Mouse (Mus musculus) left cerebral cortex, adult 18-20 months (tissue): ENCODE results near the gene Lsamp. TPM values are rescaled to one million over a fixed set of nuclear protein-coding genes. Genes with fewer than 3 reads are reported as not detected.

Source experiments
- DNase-seq, 2 experiments: peaks; one replicate each; pipeline ENCODE4 v3.0.0; 2021 to 2022; ENCODE audit warnings: low spot score in 2 of 2, mixed read lengths in 1 of 2
- microRNA-seq, 2 experiments: library from miRNA; unstranded; fragments of <30 nt; microRNA quantifications; one replicate each; pipeline ENCODE4 v1.2.0; 2021
- total RNA-seq, 2 experiments: library from RNA; stranded (reverse); gene quantifications; 2 replicates each; pipeline ENCODE4 v1.2.3; 2021

The Lsamp gene
- total RNA-seq, 2 experiments from 2014 or later, result 200 to 230 TPM

DNA sequence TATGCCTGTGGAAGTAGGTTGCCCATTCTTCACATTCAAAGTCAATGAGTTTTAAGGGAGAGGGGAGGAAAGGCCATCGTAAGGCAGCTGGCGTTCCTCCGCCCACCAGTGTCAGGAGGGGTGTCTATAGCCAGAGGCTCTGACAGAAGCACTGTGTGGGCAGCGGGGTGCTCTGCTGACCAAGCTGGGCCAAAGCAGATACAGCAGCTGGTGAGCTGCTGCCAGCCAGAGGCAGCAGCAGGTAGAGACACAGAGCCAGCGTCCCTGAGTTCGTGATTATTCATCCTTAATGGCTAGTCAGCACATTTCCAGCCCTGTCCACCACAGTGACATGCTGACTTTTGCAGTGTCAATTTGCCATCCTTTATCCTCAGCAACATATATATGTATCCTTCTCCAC, 2163.0 kb downstream of the Lsamp start:
- DNase-seq, result no peak

DNA sequence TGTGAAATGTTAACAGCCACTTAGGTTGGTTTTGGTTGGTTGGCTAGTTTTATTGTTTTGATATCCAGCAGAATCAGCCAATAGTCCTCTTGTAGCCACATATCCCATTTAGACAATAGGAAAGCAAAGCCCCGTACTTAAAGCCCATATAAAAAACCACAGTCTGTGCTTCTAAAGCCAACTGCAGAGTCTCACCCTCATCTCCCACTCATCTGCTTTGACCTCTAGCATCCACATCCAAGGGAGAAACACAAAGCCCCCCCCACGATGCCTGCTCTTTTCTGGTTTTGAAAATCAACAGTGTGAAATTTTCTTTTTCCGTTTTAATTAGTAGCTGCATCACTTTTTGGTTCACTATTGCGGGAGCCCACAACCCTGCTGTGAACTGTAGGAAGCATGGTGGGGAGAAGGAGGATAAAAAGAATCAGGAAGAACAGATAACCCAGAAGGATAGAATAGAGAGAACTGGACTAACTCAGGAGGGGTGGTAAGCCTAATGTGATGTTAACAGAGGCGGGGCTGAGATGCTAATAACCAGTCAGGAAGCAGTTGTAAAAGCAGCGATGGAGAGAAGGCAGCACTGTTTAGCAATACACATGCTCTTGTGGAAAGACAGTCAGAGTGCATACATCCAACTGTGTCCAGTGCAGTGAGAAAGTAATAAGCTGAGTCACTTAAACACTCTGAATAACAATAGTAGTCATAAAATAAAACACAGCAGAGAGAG, 2165.2 kb downstream of the Lsamp start:
- DNase-seq, result no peak

DNA sequence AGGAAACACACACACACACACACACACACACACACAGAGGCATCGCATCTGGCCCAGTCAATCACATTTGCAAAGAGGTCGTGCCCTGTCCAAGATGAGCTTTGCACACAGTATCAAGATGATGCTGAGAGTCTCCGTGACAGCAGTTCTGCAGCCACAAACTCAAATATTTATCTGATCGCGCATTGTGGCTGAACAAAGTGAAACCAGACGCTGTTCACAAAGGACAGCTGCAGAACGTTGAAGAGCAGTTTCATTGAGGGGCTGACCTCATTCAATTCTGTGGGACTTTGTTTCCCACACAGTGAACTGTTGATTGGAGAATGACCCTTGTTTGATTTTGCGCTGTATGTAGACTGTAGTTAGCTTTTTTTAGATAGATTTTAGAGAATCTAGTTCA, 2168.5 kb downstream of the Lsamp start:
- no peak for DNase-seq

DNA sequence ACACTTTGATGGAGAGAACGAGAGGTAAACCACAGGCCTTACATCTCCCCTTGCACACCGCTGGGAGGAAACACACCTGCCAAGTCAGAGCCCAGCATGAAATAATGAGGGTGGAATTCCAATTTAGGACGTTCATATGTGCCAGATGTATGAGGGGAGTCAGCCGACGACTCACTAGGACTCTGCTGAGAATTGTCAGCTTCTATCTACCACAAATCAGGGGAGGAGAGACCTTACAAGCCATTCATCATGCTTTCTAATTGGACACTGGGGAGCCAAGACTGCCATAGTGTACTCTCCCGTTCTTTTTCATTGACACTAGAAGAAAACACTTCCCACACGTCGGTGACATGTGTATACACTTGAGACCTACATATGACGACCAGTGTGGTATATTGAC, 2173.7 kb downstream of the Lsamp start:
- DNase-seq, result no peak

DNA sequence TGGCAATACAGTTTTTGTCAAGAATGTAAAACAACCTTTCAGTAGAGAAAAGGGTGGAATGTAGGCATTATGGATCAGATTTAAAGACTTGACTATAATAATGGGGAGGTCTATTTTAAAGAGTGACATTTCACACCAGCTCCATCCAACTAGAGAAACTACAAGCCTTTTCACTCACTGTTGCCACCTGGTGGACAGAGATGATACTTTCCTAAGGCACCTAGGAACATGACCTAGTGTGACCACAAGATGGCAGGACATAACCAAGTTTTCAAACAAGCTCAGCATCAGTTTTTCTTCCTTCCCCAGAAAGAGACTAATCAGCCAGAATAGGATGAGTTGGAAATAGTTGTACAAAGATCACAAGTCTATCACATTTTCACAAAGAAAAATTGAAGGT, 2180.8 kb downstream of the Lsamp start:
- peak; percentile 85 to 89 for DNase-seq

DNA sequence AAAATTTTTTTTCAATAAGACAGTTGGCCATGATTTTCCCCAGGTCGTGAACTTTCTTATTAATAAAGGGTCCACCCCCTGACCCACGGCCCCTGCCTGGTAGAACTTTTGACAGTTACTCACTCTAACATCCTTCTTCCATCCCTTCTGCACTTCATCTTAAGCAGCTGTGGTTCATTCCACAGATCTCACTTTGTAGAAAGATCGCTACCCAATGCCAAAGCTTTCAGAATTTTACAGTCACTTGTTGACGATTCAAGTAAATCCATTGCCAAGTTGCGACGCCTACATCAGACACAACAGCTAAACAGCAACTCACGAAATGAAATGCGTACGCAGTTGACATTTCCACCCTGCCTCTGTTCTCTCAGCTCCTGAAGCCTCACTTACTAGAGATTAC, 2184.1 kb downstream of the Lsamp start:
- DNase-seq, result no peak

DNA sequence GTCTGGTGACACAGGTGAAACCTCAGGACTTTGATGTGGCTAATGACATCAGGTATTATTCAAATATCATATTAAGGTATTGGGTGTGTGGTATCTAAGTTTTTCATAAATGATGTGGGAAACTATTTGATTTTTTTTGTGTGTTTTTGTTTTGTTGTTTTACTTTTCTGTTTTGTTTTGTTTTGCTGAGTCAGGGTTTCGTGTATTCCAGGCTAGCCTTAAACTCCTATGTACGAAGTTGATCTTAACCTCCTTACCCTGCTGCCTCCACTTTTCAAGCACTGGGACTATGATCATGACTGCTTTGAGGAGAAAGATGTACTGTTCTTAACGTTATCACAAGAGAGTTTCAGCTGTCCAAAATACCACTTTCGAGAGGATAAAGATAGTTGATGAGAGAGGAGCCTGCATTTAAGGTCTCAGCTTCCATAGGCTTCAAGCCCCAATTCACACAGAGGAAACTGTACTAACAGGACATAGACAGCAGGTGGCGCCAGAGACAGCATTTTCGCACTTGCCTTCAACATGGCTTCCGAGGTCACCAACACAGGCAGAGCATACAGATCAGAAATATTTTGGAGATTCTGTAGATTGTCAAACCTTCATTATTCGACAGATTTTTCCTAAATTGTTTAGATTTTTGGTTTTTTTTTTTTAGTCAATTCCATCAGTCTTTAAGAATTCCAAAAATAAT, 2185.4 kb downstream of the Lsamp start:
- DNase-seq, result peak; percentile 85 to 87

DNA sequence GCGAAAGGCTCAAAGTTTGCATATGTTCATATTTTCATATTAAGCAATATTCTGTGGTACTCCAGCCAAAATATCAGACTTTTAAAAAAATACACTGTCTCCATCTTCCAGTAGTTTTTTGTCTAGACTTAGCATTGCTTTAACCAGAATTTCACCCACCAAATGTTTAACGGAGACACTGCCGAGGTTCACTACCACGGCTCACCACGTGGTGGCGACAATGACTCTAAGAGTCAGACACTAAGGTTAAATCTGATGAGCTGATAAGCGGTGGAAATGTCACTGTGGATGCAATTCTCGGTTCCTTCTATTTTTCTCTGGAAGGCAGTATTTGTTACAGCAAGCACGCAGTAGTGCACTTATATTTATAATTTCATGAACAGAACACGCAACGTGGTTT, 2188.3 kb downstream of the Lsamp start:
- DNase-seq, result peak; percentile 87 to 95

DNA sequence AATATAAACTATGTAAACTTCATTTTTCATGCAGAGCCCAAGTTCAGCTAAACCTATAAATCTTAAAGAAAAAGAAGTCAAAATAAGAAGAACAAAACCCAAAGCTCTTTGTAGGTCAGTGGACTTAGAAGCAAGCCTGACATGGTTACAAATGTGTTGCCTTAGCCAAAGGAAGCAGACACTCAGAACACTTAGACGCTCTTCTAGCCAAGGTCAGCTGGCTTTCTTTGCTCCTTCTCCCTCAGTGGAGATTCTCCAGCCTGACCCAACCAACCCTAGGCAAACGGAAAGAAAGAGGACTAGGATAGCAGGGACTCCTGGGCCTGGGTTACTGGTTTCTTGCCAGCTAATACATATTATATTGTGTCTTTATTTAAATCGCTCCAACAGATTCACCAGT, 2194.7 kb downstream of the Lsamp start:
- DNase-seq, result no peak

DNA sequence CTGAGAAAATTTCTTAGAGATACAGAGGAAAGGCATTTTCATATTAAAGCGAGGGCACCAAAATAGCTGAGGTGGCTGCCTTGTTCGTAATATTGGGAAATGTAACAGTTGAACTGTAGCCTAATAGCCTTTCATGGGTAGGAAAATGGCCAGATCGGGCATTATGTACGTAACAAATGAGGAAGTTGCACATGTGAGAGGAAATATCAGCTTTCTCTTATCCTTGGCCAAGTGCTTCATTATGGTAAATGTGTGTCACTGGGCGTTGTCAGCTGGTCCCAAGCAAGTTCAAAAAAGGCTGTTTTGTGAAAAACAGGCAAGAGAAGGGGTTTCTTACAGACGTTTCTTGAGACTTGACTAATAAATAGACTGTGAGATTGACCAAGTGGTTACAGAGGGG, 2195.9 kb downstream of the Lsamp start:
- no peak for DNase-seq

DNA sequence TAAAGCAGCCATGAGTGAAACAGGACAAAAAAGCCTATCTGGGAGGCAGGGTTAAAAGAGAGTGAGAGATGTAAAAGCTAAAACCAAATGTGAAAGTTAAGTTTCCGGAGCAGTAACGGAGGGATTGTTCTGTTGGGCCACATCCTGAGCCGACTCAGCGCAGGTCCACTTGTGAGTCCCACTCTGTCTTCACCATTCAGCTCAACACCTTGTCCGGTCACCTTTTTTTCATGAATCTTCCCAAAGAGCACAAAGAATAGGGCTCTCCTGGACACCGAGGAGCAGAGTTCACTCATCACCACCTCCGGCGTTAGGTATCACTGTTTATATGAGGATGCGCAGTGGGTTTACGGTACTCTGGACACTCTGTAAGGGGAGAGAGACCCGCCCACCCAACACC, 2196.3 kb downstream of the Lsamp start:
- no peak for DNase-seq

DNA sequence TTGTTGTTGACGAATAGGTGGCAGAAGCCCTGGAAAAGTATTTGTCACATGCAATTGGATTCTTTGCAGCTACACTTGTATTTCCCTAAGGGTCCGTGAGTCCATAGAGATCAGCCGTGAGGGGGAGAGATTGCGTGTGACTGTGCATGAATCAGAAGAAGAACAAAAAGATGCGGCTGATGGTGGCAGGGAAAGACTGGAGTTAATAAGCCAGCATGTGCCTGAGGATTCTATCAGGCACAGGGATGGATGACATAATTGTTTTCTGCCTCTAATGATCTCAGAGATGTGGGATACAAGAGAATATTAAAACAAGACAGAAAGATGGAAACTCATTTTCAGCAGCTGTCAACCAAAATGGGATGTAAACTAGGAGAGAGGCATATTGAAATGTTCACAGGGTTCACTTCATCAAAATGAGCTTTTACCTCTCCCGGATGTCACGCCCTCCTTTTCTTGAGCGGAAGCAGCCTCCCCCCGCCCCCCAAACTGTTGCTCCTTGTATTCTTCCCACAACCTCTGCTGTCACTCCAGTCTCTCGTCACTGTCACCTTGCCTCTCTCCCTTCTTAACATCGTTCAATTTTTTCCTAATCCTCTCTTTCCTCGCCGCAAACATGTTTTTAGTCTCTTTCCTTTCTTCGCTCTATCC, 2205.4 kb downstream of the Lsamp start:
- DNase-seq, result peak in 1 of 2 experiments; percentile 21

DNA sequence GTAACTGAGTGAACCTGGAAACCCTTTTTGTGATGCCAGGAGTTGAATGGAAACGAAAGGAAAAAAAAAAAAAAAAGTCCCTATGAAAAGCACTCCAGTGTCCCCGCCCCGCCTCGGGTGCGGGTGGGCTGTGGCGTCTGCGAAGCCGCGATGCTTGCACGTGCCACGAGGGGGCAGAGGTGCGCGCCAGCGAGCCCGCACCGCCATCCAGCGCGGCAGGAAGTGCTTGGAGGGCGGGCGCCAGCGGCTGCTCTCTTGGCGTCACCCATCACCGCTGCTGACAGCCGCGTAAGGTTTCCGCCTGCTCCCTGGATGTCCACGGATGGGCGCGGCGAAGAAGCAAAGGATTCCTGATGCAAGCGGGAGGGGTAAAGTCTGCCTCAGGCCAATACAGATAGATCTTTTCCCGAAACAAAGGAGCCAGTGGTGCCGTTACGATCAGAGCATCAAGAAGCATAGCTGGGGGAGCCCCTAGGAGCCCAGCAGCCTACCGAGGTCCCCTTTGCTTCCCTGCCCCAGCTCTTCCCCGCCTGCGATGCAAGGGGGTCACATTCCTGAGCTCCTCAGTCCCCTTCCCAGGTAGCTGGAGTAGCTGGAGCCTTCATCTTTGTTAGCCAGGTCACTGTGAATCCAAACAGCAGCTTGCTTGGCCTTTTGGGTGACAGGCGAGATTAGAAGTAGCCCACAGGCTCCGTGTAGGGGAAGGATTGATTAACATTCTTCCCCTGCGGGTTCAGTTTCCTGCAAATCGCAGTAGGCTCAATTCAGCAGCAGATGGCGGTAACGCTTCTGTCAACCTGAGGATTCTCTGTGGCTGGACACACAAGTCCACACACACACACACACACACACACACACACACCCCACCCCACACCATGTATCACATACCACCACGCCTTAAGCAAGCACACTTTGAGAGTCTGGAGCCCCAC, 2206.2 kb downstream of the Lsamp start:
- peak; percentile 89 to 91 for DNase-seq

Small RNA genes within 50 kb of the gene (microRNA-seq; reads per million reads assigned to microRNA genes)
- gene Gm27887, result 0 reads per million in 2 experiments
- 0 reads per million in 2 experiments for gene Gm47276
